15 mouse cellular contexts compared by ENCODE assay signal in genomic region chr1:21543909-21544308, GRCm38 (mm10).
"Had no signal": no experiment of that assay in that cellular context is flagged by ENCODE, and none has a peak within 500 bp of the region (broad histone marks: within the 10 kb centered on the region; RNA-seq: fewer than 3 reads in every experiment).

No protein-coding gene starts in this region.

- H3K4me1 ChIP-seq: megakaryocyte, embryonic 14.5 days; midbrain, embryonic 13.5 days; midbrain, embryonic 15.5 days; neural tube, embryonic 12.5 days had no signal

- H3K36me3 ChIP-seq: midbrain, embryonic 13.5 days; midbrain, embryonic 15.5 days; neural tube, embryonic 12.5 days had no signal

- H3K27me3 ChIP-seq: megakaryocyte, embryonic 14.5 days; midbrain, embryonic 13.5 days; midbrain, embryonic 15.5 days; neural tube, embryonic 12.5 days had no signal

- H3K4me3 ChIP-seq: megakaryocyte, embryonic 14.5 days; midbrain, embryonic 13.5 days; midbrain, embryonic 15.5 days; neural tube, embryonic 12.5 days had no signal

- H3K9ac ChIP-seq: lung, embryonic 14.5 days; midbrain, embryonic 13.5 days; midbrain, embryonic 15.5 days; neural tube, embryonic 12.5 days had no signal

- H3K9me3 ChIP-seq: megakaryocyte, embryonic 14.5 days; midbrain, embryonic 13.5 days; midbrain, embryonic 15.5 days; neural tube, embryonic 12.5 days had no signal

- ATAC-seq: midbrain, embryonic 13.5 days; midbrain, embryonic 15.5 days had no signal

- H3K27ac ChIP-seq: midbrain, embryonic 13.5 days; midbrain, embryonic 15.5 days; neural tube, embryonic 12.5 days had no signal

- DNase-seq: lung, adult 18-20 months; lung, embryonic 14.5 days; lung, postnatal 10 days; lung, postnatal 4 days; right cerebral cortex, postnatal 25 days; right cerebral cortex, postnatal 4 days; spleen, adult 18-20 months; thymus, adult 18-20 months; thymus, postnatal 14 days; thymus, postnatal 36 days had no signal

- H3K4me2 ChIP-seq: lung, embryonic 14.5 days; midbrain, embryonic 11.5 days; midbrain, embryonic 13.5 days; midbrain, embryonic 15.5 days; neural tube, embryonic 12.5 days had no signal
